Mouse (Mus musculus): ENCODE results near the gene Scgb1c1. TPM values are rescaled to one million over a fixed set of nuclear protein-coding genes. Genes with fewer than 3 reads are reported as not detected.

Scgb1c1 gene
- polyA plus RNA-seq, 1 experiment from 2014 or later: 0.23 TPM

DNA sequence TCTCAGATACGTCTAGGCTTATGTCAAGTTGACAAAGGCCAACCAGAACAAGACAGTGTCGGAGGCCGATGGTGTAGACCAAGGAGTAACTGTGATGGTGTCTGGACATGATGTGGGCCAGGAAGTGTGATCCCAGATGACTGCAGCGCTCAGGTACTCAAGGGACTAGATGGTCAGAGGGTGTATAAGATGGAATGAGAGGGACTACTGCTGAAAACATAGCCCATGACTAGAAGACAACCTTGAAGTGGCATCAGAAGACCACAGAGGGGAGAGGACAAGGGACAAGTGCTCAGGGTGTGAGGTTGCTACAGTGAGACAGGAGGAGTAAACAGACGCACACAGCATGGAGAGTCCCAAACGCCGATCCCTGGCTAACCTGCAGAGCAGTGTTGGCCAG lies 1.5 kb upstream of the Scgb1c1 start:
- in situ Hi-C loops (cut with MboI; ENCODE audit: low pct_unique_long_range_greater_than_20kb): loop anchor here (5.0 to 10.0 kb wide), 3 partner anchors 58 to 331 kb away; partner anchors contain the start of genes Cox8b and Rnh1
- ChIA-PET POLR2A (no interaction called here), CTCF (interaction anchor here (1.3 to 2.0 kb wide), 4 partner anchors 10 to 69 kb away, joined by 4 to 9 read pairs (median 6); no protein-coding TSS in a partner anchor)
- ATAC-seq (no peak), DNase-seq (ENCODE audit: low read depth, low spot score) (no peak)
- no peaks in the 10 kb centered on the region for H3K27me3 ChIP-seq
- no peak for TF ChIP-seq CTCF (IDR thresholded peaks at IDR 0.05)

DNA sequence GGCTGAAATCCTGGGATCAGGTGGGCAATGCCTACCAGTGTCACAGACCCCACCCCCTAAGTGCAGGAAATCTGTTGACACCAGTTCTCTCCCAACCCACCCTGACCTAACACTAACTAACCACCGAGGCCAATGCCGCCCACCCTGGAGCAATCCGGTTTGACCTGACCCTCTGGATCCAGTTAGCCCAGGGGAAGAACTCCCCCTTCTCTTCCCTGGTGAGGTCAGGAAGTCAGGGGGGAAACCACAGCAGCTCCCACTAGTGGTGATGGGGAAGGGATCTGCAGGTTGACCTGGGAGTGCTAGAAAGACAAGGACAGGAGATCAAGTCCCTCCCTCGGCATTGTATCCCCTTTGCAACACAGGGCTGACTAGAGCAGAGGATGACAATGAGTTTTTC lies 336 bp downstream of the Scgb1c1 start:
- in situ Hi-C loops (cut with MboI; ENCODE audit: low pct_unique_long_range_greater_than_20kb): loop anchor here (10.0 kb wide), 1 partner anchor 329 kb away; the partner anchor contains the start of gene Rnh1
- no peak for ATAC-seq
- POLR2A ChIA-PET: no interaction called here

DNA sequence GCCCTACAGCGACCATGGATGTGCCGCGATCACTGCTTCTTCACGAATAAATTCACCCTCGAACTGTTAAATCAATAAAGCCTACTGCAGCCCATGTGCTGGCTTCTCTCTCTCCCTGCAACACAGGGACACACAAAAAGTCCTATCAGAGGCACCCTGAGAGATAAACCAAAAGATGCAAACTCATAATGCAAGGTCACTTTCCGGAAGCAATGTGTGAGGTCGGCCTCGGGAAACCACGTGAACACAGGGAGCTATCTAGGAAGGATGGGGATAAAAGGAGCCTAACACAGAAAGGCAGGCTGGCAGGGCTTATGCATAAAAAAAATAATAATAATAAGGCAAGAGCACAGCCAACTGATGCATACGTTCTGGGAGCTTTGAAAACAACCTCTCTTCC lies 1.3 kb downstream of the Scgb1c1 start:
- no peak for TF ChIP-seq CTCF (IDR thresholded peaks at IDR 0.05)
- H3K27me3 ChIP-seq: no peaks in the 10 kb centered on the region
- ChIA-PET POLR2A (no interaction called here), CTCF (interaction anchor here (1.9 kb wide), 1 partner anchor 162 kb away, joined by 5 read pairs; no protein-coding TSS in a partner anchor)
- ATAC-seq (no peak), DNase-seq (ENCODE audit: low read depth, low spot score) (no peak)
- in situ Hi-C loops (cut with MboI; ENCODE audit: low pct_unique_long_range_greater_than_20kb): loop anchor here (10.0 kb wide), 1 partner anchor 328 kb away; the partner anchor contains the start of gene Rnh1

More for the DNA sequence above, 336 bp downstream of the Scgb1c1 start:
- DNase-seq (ENCODE audit: low read depth, low spot score): no peak
- TF ChIP-seq CTCF (IDR thresholded peaks at IDR 0.05): no peak
- CTCF ChIA-PET: interaction anchor here (1.7 to 2.0 kb wide), 3 partner anchors 8 to 114 kb away, joined by 6 to 7 read pairs (median 7); no protein-coding TSS in a partner anchor
- H3K27me3 ChIP-seq: no peaks in the 10 kb centered on the region

DNA sequence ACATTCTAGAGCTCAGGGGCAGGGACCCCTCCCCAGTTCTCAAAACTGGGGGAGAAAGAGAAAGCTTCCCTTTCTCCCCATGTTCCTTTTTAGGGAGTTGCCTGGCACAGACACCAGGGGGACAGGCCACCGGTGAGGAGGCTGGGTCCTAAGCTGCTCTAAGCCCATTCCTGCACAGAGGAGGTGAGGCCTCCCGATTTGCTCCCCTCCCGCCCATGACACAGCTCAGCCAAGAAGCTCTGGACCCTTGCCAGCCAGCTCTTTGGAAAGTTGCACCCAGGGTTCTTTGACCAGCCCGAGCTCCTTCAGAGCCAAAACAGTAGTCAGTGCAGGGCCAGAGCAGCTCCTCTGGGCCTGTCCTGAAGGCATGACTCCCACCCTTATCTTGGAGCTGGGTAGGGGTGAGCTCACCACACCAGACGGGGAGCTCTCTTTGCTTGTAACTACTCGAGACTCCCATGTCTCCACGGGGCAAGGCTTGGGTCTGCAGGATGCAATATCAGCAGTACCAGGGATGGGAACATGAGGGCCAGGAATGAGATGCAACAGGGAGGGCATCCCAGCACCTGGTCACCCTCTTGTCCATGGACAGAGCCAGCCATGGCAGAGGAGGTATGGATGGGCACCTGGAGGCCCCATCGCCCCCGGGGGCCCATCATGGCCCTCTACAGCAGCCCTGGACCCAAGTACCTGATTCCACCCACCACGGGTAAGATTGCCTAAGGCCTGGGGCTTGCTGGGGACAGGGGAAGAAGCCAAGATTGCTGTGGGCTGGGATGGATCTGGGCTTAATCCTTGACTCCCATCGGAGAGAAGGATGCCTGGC lies 2.6 kb downstream of the Scgb1c1 start, which contains the start of gene Odf3:
Odf3 (plus strand) TSS at position 51 of the 826 bp plus-strand sequence.
- POLR2A ChIA-PET: interaction anchor here (1.3 to 1.4 kb wide), 2 partner anchors 9 to 35 kb away, joined by 4 to 6 read pairs; partner anchors contain the start of genes Bet1l and Ric8a
- CTCF ChIA-PET: interaction anchor here (1.1 to 1.9 kb wide), 4 partner anchors 56 to 161 kb away, joined by 3 to 6 read pairs (median 4); no protein-coding TSS in a partner anchor
- in situ Hi-C loops (cut with MboI; ENCODE audit: low pct_unique_long_range_greater_than_20kb): loop anchor here (10.0 kb wide), 1 partner anchor 327 kb away; the partner anchor contains the start of gene Rnh1
- DNase-seq (ENCODE audit: low read depth, low spot score) (no peak), ATAC-seq (no peak)
- TF ChIP-seq CTCF (IDR thresholded peaks at IDR 0.05): no peak
- no peaks in the 10 kb centered on the region for H3K27me3 ChIP-seq

DNA sequence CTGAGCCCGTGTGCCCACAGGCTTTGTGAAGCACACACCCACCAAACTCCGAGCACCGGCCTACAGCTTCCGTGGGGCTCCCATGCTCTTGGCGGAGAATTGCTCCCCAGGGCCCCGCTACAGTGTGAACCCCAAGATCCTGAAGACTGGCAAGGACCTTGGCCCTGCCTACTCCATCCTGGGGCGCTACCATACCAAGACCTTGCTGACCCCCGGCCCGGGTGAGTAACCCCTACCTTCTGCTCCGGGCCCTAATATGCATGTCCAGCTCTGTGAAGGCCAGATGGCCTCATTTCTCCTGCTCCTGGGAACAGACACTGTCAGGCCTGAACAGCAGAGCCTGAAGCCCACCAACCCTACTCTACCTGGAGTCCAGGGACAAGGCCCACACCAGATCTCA lies 3.2 kb downstream of the Scgb1c1 start:
- ChIA-PET CTCF (interaction anchor here (1.1 to 1.9 kb wide), 4 partner anchors 55 to 160 kb away, joined by 3 to 6 read pairs (median 4); no protein-coding TSS in a partner anchor), POLR2A (interaction anchor here (1.3 to 1.4 kb wide), 2 partner anchors 9 to 34 kb away, joined by 4 to 6 read pairs; partner anchors contain the start of genes Bet1l and Ric8a)
- no peak for DNase-seq (ENCODE audit: low read depth, low spot score)
- no peak for TF ChIP-seq CTCF (IDR thresholded peaks at IDR 0.05)
- H3K27me3 ChIP-seq: no peaks in the 10 kb centered on the region
- in situ Hi-C loops (cut with MboI; ENCODE audit: low pct_unique_long_range_greater_than_20kb): loop anchor here (10.0 kb wide), 1 partner anchor 326 kb away; the partner anchor contains the start of gene Rnh1
- ATAC-seq: no peak

DNA sequence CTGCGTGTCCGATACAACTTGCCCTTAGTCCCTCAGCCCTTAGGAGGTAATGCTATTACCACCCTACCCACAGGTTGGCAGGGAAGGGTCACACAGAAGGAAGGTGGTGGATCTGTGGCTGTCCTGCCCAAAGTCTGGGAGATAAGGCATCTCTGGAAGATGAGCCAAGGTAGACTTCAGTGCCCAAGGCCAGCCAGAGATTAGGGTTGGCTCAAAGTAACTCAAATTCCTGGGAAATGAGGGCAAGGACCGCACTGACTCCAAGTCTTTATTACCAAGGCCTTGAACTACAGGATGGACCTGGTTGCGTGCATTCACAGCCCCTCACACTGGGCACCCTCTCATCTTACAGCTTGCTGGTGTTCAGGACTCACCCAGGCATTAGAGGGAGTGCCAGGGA lies 6.6 kb downstream of the Scgb1c1 start:
- DNase-seq (ENCODE audit: low read depth, low spot score) (no peak), ATAC-seq (no peak)
- ChIA-PET CTCF (interaction anchor here (1.4 kb wide), 1 partner anchor 11 kb away, joined by 4 read pairs; no protein-coding TSS in a partner anchor), POLR2A (interaction anchor here (0.7 to 0.8 kb wide), 2 partner anchors 41 to 701 kb away, joined by 3 to 6 read pairs; no protein-coding TSS in a partner anchor)
- in situ Hi-C loops (cut with MboI; ENCODE audit: low pct_unique_long_range_greater_than_20kb): no loop called here
- no peaks in the 10 kb centered on the region for H3K27me3 ChIP-seq
- TF ChIP-seq CTCF (IDR thresholded peaks at IDR 0.05): no peak

DNA sequence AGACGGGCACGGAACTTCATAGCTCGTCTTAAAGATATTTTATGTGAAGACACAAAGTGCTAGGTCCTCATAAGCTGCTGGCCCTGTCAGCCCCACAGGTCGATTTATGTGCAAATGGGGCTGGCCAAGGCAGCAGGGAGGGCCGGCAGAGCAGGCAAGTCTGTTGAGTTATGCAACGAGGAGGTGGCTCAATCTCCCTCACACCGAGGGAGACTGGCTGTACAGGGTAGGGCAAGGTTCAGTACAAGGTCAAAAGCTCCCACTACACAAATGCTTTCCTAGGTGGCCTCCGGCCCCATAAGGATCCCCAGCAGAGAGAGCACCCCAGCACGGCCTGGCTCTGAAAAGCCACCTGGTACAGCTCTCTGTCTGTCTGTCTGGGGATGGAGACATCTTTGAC lies 8.0 kb downstream of the Scgb1c1 start:
- no peak for DNase-seq (ENCODE audit: low read depth, low spot score)
- POLR2A ChIA-PET: no interaction called here
- CTCF ChIA-PET: interaction anchor here (2.5 kb wide), 1 partner anchor 8 kb away, joined by 6 read pairs; the partner anchor contains the start of gene Scgb1c1
- H3K27me3 ChIP-seq: no peaks in the 10 kb centered on the region
- in situ Hi-C loops (cut with MboI; ENCODE audit: low pct_unique_long_range_greater_than_20kb): no loop called here
- TF ChIP-seq CTCF (IDR thresholded peaks at IDR 0.05): no peak
- ATAC-seq: no peak

DNA sequence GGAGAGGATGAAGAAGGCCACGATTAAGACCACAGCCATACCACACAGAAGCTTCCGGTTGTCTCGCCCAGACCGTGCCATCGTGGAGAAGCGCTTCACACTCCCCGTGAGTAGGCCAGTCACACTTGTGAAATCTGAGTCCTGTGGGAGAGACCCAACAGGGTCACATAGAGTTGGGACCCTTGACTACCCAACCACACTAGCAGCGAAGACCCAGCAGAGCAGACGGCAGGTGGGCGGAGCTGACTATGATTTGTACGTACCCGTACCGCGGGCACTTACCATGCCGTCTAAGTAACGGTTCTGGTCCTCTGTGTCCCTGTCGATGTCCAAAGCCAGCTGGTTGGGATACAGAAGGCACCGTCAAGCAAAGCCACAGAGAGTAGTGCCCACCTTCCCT lies 9.1 kb downstream of the Scgb1c1 start:
- H3K27me3 ChIP-seq: no peaks in the 10 kb centered on the region
- in situ Hi-C loops (cut with MboI; ENCODE audit: low pct_unique_long_range_greater_than_20kb): no loop called here
- ATAC-seq: no peak
- TF ChIP-seq CTCF (IDR thresholded peaks at IDR 0.05): no peak
- CTCF ChIA-PET: interaction anchor here (2.5 kb wide), 1 partner anchor 10 kb away, joined by 6 read pairs; the partner anchor contains the start of gene Scgb1c1
- POLR2A ChIA-PET: no interaction called here
- no peak for DNase-seq (ENCODE audit: low read depth, low spot score)

DNA sequence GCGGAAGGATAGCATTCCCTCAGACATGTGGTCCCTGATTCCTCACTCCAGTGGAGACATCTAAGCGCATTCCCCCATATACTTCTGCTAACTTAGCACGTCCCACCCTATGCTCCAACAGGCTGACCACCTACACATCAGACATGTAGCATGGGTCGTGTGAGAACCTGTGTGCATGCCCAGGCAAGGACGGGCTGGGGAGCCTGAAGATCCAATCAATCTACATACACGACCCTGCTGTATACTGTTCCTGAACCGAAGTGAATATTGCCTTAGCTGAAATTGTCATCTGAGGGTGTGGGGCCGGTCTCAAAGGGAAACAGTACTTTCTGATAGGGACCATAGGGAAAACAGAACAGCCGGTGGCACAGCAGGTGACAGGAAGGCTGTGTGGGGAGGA lies 9.8 kb downstream of the Scgb1c1 start:
- H3K27me3 ChIP-seq: no peaks in the 10 kb centered on the region
- CTCF ChIA-PET: no interaction called here
- POLR2A ChIA-PET: no interaction called here
- DNase-seq (ENCODE audit: low read depth, low spot score): no peak
- no peak for ATAC-seq
- TF ChIP-seq CTCF (IDR thresholded peaks at IDR 0.05): no peak
- in situ Hi-C loops (cut with MboI; ENCODE audit: low pct_unique_long_range_greater_than_20kb): no loop called here
